Mouse (Mus musculus) myocyte (in vitro differentiated cells): ENCODE results near the gene Phactr2.

ENCODE experiments used
- CEBPB ChIP-seq: IDR thresholded peaks from 2 replicates; pipeline ENCODE4 v1.6.1; 2011; ENCODE audit warnings: mild to moderate bottlenecking, moderate library complexity; ENCODE audit not compliant: poor library complexity, insufficient read depth, severe bottlenecking
- E2F4 ChIP-seq: IDR thresholded peaks from one replicate; pipeline ENCODE4 v1.6.1; 2011; ENCODE audit warnings: mild to moderate bottlenecking, control low read depth, moderate library complexity; ENCODE audit not compliant: insufficient read depth
- MAX ChIP-seq: IDR thresholded peaks from one replicate; pipeline ENCODE4 v1.6.1; 2011; ENCODE audit warnings: low read depth, mild to moderate bottlenecking, control low read depth
- MYOD1 ChIP-seq, 3 experiments: IDR thresholded peaks; one replicate each; pipeline ENCODE4 v1.6.1; 2011; ENCODE audit warnings: control low read depth in 2 of 3, low read depth in 2 of 3, mild to moderate bottlenecking in 2 of 3, moderate library complexity in 1 of 3; ENCODE audit not compliant: insufficient read length in 2 of 3, control insufficient read depth in 1 of 3
- MYOG ChIP-seq, 3 experiments: IDR thresholded peaks; one replicate each; pipeline ENCODE4 v1.6.1; 2011; ENCODE audit warnings: control low read depth in 2 of 3, low read depth in 2 of 3, mild to moderate bottlenecking in 2 of 3; ENCODE audit not compliant: insufficient read length in 2 of 3, control insufficient read depth in 1 of 3, insufficient read depth in 1 of 3
- POLR2A ChIP-seq: IDR thresholded peaks from one replicate; pipeline ENCODE4 v1.6.1; 2011; ENCODE audit warnings: low read depth, mild to moderate bottlenecking, control low read depth, moderate library complexity; ENCODE audit not compliant: insufficient read length
- POLR2AphosphoS2 ChIP-seq: IDR thresholded peaks from one replicate; pipeline ENCODE4 v1.6.1; 2011; ENCODE audit warnings: low read depth, control low read depth; ENCODE audit not compliant: insufficient read length
- REST ChIP-seq: IDR thresholded peaks from one replicate; pipeline ENCODE4 v1.6.1; 2011; ENCODE audit warnings: mild to moderate bottlenecking, control low read depth, moderate library complexity; ENCODE audit not compliant: insufficient read depth, insufficient read length
- TCF12 ChIP-seq: IDR thresholded peaks from one replicate; pipeline ENCODE4 v1.6.1; 2011; ENCODE audit warnings: mild to moderate bottlenecking, control low read depth; ENCODE audit not compliant: poor library complexity, insufficient read depth, severe bottlenecking
- TCF3 ChIP-seq: IDR thresholded peaks from one replicate; pipeline ENCODE4 v1.6.1; 2011; ENCODE audit warnings: low read depth, control low read depth; ENCODE audit not compliant: insufficient read length
- USF1 ChIP-seq: IDR thresholded peaks from one replicate; pipeline ENCODE4 v1.6.1; 2011; ENCODE audit warnings: low read depth, mild to moderate bottlenecking, control low read depth, moderate library complexity

DNA sequence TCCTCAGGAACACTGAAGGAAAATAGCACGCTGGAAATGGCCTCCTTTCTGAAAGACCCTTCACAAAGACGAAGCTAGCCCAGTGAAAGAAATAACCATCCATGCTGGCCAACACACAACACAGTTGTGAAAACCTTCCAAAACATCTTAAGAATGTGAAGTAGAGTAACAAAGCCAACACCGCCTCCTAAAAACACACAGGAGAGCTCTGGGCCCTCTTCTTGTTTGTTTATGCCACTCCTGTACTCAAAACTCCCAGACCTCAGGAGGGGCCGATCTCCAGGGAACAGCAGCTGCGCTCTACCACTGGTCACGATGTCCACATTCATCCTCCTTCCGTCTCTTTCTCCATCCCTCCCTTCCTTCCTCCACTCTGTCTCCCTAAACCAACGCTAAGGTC lies 202.5 kb downstream of the Phactr2 start:
- TF ChIP-seq POLR2A (no peak), TCF12 (no peak), E2F4 (no peak), USF1 (no peak), MYOG (IDR thresholded peaks at IDR 0.05; ENCODE audit: control insufficient read depth in 1 of 3, insufficient read depth in 1 of 3, insufficient read length in 2 of 3, low read depth in 2 of 3) (no peak), TCF3 (no peak), MAX (no peak), CEBPB (no peak), POLR2AphosphoS2 (no peak), MYOD1 (IDR thresholded peaks at IDR 0.05; ENCODE audit: control insufficient read depth in 1 of 3, insufficient read length in 2 of 3, low read depth in 2 of 3) (no peak), REST (no peak)
